Mouse (Mus musculus) CH12.LX (cell line): ENCODE data around the gene Plekha8.

Experiments used
- CTCF ChIP-seq, 2 experiments: IDR thresholded peaks in 1 of 2; conservative IDR thresholded peaks in 1 of 2; 2 replicates each; pipeline ENCODE4 v1.5.1; 2011 to 2012; ENCODE audit warnings: low read depth in 2 of 2, low read length in 2 of 2, improper control_type of control experiment in 1 of 2, inconsistent platforms in 1 of 2, mild to moderate bottlenecking in 1 of 2, moderate library complexity in 1 of 2
- HCFC1 ChIP-seq: IDR thresholded peaks from 2 replicates; pipeline ENCODE4 v1.6.1; 2012; ENCODE audit warnings: low read depth, mild to moderate bottlenecking, inconsistent platforms, low read length, improper control_type of control experiment
- MYC ChIP-seq: IDR thresholded peaks from 2 replicates; pipeline ENCODE4 v1.6.1; 2011; ENCODE audit warnings: low read depth, mild to moderate bottlenecking, improper control_type of control experiment, low read length
- POLR2A ChIP-seq: IDR thresholded peaks from 2 replicates; pipeline ENCODE4 v1.6.1; 2011; ENCODE audit warnings: low read depth, mild to moderate bottlenecking, improper control_type of control experiment, low read length
- USF1 ChIP-seq: IDR thresholded peaks from 2 replicates; pipeline ENCODE4 v1.6.1; 2014; ENCODE audit warnings: low read depth, mild to moderate bottlenecking, inconsistent platforms, low read length, improper control_type of control experiment
- USF2 ChIP-seq: conservative IDR thresholded peaks from 2 replicates; pipeline ENCODE4 v1.6.1; 2011; ENCODE audit warnings: low read depth, low read length, improper control_type of control experiment
- ZNF384 ChIP-seq: IDR thresholded peaks from 2 replicates; pipeline ENCODE4 v1.6.1; 2012; ENCODE audit warnings: low read depth, low read length, improper control_type of control experiment, inconsistent platforms

DNA sequence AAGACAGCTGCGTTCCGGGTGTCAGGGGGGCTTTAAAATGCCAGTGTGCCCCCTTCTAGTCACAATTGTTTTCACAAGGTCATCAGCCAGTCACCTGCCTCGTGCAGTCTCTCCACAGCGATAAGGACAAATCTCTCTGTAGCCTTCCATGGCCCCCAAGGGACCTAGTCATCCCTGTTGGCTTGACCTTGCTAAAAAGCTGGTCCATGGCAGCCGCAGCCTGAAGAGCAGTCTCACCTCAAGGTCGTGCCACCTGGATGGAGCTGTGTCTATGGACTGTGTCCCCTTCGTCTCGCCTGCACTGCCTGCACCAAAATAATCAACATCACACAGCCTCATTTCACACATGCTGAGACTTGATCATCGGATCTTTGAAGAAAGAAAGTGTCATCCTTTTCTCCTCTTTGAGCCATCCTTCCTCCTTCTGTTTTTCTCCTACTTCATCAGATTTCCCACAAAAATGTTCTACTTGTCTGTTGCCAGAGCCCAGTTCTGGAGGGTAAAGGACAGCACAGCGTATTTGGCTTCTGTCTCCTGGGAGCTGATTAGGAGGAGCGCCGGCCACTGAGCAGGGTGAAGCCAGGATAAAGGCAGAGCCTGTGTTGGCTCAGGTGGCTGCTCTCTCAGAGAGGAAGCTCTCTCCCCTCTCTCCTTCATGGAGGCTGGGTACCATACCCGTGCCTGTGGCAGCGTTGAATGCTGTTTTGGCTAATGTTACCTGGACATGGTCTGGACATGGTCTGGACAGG is 96.6 kb downstream of the Plekha8 start:
- TF ChIP-seq ZNF384 (no peak), MYC (no peak), POLR2A (no peak), USF2 (no peak), CTCF (conservative IDR thresholded peaks at IDR 0.05 in 1 of 2, IDR thresholded peaks at IDR 0.05 in 1 of 2; ENCODE audit: low read depth in 2 of 2, low read length in 2 of 2) (no peak), HCFC1 (no peak), USF1 (no peak)
